Mouse (Mus musculus): ENCODE measurements around the gene Zbtb17.
A peak's percentile ranks its signal among the peaks of the same experiment; 100 is the strongest.

The Zbtb17 gene

DNA sequence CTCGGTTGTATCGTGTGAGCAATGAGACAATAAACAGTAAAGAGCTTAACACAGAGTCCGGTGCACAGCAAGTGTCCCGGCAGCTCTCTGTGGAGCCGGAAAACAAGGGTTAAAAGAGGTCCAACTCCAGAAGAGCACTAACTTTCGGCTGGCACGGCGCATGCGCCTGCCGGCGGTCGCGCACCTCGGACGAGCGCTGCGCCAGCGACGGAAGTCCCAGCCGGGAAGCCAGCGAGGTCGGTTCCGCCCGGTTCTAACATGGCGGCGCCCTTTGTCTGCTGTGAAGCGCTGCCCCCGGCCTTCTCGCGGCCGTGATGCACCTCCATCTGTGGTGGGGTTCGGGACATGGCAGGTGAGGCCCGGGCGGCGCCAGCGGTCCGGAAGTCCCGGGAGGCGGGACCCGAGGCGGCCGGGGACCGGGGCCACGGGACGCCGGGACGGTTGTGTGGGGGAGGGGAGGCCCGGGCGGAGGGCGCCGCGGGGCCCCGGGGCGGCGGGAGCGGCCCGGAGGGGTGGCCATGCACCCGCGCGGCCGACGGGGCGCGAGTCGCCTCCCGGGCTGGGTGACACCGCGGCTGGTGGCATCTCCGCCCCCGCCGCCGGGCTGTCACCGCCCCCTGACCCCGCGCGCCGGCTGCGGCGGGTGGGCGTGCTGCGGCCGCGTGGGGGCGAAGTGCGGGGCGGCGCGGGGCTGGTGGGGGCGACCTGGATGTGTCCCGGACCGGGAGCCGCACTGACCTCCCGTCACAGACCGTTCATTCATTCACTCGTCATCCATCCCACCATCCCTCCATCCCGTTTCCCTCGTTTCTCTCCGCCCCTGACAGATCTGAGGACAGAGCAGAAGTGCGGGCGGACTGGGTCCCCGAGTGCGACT lies at the start of gene Zbtb17:
Zbtb17 (plus strand) TSS at position 204 of the 877 bp plus-strand sequence.
- DNase-seq: peak; percentile 93 to 95

DNA sequence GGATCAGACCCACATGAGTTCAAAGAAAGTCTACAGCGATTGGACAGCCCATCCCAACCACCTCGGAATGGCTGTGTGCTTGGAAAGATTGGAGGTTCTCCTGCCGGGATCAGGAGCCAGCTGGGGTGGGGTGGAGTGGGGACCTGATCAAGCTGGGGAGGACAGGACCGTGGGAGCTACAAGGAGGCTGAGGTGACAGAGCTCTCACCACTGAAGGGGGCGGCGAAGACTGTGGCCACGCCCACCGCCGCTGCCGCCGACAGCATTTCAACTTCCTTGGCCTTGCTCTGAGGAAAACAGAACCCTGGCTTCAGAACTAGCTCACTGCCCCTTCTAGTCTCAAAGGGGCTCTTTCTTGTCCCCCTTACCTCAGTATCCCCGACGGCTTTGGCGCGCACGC lies 49.7 kb upstream of the Zbtb17 start:
- DNase-seq: no peak

DNA sequence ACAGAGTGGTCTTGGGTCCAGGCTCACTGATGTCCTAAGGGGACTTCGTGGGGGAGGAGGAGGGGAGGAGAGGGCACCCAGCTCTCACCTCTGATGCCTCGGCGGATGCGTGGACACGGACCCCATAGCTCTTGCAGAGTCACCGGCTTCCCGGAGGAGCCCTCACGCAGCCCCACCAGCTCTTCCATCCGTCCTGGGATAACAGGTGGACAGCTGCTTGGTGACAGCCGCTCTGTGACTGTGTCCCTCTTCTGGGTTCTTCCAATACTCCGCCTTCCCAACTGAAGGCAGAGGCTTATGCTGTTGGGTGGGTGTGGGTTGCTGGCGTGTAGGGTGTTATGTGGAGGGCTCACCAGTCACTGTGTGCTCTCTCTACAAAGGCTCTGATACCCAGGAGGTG lies 46.6 kb upstream of the Zbtb17 start:
- no peak for DNase-seq

DNA sequence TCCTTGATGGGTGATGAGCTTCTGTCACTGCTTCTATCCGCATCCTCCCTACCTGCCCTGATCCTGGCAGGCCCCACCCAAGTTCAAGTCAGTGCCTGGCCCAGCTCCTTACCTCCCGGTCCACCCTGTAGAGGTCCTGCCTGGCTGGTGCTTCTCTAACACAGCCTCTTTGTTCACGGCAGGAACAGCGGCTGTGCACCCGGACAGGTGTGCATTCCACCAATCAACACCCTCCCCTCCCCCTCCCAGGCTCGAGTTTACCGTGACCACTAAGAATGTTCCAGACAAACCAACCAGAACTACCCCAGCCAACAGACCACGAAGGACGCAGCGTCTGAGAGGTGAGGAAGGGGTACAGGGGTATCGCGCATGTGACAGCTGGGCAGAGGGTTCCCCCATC lies 45.9 kb upstream of the Zbtb17 start, which contains the start of gene Clcnka:
Clcnka (minus strand) TSS at position 180 of the 400 bp plus-strand sequence.
- no peak for DNase-seq

DNA sequence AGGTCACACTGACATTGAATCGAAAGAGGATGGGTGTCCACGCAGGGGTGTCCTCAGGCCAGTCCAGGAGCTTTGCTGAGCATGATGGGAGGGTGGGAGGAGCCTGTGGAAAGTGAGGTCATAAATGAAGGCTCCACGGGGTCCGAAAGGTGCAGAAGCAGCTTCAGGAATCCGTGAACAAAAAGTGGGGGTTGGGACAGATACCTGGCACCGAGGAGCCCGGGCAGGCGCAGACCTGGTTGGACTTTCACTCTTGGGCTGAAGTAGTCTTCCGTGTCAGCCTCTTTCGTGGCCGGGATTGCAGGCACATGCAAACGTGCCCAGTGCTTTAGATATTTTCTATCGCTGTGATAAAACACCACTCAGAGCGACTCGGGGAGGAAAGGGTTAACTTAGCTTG lies 44.3 kb upstream of the Zbtb17 start:
- no peak for DNase-seq

DNA sequence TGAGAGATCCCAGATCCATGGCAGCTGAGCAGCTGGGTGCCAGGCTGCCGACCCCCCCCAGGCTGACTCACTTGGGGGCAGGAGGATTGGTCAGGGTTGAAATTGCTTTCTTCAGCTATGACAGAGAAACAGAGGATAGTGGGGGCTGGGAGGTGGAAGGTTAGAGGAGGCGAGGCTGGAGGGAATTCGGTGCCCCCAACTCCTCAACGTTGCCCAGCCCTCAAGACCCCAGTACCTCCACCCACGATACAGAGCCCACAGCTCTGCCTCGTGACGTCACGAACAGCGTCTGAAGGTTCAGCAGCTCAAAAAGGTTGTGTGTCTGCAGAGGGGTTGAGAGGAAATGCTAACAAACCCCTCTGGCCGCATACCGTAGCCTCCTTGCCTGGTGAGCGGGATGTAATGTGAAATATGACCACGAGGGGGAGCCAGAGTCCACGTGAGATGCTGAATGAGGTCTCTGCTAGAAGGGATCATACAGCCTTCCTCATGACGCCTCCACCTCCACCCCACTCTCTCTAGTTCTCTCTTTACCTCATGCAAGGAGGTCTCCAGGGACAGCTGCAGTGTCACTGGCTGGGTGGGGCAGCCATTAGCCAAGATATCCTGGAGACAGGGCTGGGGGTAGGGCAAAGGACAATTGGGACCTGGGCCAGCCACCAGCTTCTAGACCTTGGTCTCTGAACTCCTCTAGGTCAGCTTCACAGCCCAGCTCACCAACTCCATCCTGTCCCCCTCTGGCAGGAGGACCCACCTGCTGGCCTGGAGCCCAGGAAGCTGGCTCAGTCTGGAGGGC lies 39.7 kb upstream of the Zbtb17 start:
- peak; percentile 81 to 91 for DNase-seq

DNA sequence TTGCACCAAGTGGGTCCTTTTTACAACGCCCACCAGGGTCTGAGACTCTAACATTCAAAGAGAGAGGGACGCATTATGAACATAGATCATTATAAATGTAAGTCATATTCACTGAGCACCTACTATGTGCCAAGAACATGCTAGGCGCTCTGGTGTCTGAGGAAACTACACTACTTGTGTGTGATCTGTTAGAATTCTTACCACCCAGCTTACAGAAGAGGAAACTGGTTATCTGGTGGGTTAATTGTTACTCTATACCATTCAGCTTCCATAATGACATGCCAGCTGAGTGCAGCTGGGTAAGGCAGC lies 39.2 kb upstream of the Zbtb17 start:
- no peak for DNase-seq

DNA sequence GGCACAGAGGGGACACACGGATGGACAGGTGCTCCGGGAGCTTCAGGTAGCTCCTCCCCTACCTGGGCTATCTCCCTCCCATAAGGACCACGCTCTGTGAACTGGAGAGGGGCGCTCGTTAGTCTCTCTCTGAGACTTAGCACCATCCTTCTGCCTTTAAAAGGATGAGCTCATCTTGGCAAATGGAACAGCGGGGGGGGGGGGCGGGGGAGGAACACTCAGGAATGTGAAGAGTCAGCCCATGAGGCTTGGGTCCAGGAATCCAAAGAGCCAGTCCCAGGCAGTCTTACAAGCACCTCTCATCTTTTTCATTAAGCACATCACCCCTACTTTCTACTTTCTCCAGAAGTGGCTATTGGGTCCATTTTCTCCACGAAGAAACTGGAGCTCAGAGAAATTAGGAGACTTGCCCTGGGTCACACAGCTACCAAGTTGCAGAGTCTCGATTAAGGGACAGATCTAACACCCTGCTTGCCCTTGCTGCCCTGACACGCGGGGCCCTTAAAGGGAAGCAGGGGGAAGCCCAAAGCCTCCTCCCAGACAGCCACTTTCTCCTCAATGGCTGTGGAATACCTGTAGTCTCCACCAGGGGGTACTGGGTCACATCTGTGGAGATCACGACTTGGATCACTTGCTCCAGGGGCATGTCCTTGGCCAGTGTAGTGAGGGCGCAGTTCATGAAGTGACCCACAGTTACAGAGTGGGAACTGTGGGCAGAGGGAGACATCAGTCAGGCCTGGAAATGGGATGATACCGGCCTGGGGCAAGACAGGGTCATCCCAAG lies 37.7 kb upstream of the Zbtb17 start:
- peak; percentile 47 to 74 for DNase-seq

DNA sequence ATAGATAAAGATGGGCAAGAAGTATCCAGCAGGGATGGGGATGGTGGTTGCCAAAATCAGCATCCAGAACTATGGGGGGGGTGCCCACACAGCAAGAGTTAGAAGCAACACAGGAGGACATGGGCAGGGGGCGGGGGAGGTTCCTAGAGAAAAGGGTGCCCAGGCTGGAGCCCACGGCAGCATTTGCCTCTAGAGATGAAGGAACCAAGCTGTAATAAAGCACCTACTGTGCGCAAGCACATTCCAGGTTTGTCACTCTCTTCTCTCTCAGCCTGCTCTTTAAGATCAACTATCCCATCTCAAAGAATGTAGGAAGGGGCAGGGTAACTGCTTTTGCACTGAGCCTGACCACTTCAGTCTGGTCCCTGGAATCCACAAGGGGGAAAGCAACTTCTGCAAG lies 35.9 kb upstream of the Zbtb17 start:
- no peak for DNase-seq

DNA sequence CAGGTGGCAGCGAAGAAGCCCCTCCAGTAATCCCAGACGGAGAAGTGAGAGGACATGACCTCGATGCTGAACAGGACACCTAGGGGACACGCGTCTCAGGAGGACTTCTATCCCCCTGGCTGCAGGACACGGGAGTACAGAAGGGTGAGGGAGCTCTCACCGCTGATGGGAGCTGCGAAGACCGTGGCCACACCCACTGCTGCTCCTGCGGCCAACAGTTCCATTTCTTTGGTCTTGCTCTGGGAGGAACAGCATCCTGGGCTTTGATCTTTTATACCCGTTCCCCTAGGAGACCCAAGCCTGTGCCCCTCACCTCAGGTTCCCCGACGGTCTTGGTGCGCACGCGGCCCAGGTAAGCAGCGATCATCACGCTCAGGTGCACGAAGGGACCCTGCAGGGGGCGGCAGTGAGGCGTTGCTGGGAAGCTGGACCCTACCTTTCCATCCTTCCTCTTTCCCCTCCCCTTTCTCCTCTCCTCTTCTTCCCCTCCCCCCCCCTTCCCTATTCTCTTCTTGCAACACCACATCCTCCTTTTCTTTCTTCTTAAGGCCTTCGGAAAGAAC lies 32.9 kb upstream of the Zbtb17 start:
- no peak for DNase-seq

DNA sequence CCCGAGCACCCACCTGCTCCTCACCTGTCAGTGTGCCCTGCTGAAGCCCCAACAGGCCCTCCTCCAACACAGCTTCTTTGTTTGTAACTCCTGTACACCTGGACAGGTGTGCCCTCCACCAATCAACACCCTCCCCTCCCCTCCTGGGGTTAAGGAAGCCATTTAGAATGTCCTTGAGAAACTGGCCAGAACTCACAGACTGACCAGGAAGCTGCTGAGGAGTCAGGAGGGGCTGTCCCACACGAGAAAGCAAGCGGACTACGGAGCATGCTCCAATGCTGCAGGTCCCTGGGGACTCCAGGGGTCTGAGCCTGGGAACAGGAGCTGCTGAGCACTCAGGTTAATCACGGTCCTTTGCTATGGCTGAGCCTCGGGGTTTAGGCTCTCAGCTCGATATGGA lies 28.5 kb upstream of the Zbtb17 start, which contains the start of gene Clcnkb:
Clcnkb (minus strand) TSS at position 91 of the 400 bp plus-strand sequence.
- no peak for DNase-seq

DNA sequence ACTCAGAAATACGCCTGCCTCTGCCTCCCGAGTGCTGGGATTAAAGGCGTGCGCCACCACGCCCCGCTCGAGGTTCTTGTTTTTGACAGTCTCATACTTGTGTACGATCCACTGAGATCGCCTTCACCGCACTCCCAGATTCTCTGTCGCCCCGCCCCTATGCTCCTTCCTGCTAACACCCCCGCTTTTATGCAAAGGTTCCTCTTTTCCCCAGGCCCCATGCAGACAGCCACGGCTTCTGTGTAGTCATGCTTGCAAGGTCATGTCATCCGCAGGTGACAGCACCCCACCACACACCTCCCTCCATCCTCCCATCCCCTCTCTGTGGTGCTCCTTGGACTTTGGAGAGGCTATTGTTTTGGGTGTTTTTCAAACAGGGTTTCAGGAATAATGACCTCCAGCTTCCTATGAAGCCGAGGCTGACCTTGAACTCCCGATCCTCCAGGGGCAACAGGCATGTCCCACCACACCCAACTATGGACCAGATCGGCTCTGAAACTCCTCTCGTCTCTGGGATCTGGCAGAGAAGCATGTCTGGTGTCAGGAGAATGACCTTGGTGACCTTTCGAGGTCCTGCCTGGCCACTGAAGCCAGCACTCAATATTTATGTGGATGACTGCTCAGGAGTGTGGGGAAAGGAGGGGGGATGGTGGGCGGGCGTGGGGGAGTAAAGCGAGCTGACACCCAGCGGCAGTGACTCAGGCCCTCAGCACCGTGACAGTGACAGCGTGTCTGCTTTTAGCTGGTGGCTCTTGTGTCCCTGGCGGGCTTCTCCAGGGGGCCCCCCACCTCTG lies 24.9 kb upstream of the Zbtb17 start:
- DNase-seq: peak in 1 of 2 experiments; percentile 37

DNA sequence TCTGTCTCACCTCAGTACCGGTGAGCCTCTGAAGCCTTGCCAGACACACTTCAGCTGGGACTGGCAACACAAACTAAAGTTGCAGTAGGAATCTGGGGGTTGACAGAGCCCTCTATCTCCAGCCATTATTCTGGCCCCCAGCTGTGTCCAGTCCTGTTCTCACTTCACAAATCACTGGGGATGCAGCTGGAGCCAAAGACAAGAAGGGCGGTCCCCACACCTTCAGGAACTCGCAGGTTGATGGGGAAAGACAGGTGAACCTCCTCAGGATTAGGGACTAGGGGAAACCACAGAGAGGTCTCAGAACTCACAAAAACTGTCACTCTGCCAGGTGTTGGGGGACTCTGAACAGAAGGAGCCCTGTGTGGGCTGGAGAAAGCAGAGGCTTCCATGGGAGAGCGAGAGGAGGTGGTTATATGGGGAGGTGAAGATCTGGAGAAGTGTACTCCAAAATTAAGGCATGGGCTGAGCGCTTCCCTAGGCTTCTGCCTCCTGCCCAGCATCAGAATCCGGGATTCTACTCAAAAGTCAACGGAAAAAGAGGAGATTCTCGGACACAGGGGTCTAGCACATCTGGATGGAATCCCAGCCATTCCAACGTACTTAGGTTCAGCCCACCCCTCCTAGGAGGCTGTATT lies 24.1 kb upstream of the Zbtb17 start, which contains the start of gene Hspb7:
Hspb7 (plus strand) TSS at position 588 of the 638 bp plus-strand sequence.
- no peak for DNase-seq

DNA sequence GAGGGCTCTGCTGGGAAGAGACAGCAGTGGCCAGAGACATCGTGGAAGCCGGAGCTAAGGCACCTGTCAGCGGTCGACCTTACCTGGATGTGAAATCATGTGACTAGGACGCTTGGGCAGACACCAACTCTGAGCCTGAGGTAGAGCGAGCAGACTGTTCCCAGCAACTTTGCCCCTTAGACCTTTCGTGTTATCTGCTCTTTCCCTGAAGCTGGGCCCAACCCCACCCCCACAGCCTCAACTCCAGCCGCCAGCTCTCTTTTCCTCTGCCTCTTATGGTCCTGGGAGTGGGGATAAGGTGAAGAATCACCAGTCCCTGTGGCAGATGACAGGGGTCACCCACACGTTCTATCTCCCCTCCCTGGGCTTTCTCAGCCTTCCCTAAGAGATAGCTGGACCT lies 23.6 kb upstream of the Zbtb17 start:
- no peak for DNase-seq

DNA sequence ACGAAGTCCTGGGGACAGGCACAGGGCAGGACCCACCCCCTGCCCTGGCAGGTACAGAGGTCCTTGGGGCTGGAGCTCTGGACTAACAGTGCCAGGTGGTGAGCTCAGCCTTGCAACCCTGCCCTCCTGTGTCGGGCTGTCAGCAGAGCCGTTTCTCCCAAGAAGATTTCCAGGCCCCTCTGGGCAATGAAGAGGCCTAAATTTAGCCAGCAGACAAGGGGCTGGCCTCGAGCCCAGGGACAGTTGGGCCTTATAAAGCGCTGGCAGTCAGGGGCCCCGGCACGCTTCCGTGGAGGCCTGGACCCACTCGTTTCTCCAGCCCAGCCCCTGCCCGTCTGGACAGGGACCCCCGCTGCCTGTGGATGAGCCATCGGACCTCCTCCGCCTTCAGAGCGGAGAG lies 23.0 kb upstream of the Zbtb17 start:
- DNase-seq: peak; percentile 59 to 80

DNA sequence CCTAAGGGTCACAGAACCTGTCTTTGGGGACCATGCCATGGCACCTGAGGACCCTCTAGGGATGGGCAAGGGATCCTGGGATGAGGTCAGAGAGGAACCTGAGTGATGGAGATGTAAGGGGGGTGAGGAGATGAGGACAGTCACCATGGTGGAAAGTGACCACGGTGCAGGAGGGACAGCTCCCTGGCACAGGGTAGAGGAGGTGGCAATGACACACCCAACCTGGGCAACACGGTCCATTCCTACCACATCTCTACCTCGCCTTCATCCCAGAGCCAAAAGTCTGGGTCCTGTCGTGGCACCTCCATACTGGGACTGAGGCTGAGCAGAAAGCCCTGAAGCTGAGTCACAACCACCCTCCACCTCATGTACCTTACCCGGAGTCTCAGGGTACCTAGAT lies 21.6 kb upstream of the Zbtb17 start:
- DNase-seq: no peak

DNA sequence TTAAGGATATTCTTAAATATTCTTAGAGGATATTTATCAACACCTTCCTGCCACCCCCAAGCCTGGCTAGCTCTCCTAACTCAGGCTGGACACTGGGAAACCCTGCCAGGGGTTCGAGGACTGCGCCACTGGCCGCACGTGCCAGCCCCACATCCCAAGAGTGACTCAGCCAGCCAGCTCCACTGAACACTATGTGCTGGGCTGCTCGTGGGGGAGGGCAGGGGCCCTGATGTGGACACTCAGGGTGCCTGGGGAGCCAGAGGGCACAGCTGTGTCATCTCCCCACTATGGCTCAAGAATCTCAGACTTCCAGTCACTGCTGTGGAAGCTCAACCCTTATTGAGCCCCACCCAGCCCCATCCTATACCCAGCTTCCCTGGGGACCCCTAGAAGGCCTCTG lies 21.2 kb upstream of the Zbtb17 start:
- DNase-seq: peak in 1 of 2 experiments; percentile 20

DNA sequence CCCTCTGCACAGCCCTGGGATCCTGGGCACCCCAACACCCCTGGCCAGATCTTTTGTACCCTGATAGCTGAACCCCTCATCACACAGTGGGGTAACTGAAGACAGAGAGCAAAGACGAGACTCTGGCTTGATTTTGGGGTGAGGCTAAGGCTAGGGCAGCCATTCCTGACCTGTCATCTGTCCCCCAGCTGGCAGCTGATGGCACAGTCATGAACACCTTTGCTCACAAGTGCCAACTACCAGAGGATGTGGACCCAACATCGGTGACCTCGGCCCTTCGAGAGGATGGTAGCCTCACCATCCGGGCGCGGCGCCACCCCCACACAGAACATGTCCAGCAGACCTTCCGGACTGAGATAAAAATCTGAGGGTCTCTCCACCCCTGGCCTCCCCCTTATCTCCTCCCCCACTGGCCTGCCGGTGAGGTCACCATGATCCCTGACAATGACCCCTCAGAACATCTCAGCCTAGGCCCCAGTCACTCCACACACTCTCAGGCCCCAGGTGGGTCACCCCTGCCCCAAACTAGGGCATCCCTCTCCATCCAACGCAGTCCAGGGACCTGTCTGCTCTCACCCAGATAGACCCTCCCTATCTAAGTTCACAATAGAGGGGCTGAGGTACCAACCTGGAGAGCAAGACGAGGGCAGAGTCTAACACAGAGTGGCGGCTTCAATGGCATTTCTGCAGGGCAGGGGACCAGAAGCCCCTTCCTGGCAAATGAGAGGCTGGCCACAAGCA lies 20.6 kb upstream of the Zbtb17 start:
- DNase-seq: no peak

DNA sequence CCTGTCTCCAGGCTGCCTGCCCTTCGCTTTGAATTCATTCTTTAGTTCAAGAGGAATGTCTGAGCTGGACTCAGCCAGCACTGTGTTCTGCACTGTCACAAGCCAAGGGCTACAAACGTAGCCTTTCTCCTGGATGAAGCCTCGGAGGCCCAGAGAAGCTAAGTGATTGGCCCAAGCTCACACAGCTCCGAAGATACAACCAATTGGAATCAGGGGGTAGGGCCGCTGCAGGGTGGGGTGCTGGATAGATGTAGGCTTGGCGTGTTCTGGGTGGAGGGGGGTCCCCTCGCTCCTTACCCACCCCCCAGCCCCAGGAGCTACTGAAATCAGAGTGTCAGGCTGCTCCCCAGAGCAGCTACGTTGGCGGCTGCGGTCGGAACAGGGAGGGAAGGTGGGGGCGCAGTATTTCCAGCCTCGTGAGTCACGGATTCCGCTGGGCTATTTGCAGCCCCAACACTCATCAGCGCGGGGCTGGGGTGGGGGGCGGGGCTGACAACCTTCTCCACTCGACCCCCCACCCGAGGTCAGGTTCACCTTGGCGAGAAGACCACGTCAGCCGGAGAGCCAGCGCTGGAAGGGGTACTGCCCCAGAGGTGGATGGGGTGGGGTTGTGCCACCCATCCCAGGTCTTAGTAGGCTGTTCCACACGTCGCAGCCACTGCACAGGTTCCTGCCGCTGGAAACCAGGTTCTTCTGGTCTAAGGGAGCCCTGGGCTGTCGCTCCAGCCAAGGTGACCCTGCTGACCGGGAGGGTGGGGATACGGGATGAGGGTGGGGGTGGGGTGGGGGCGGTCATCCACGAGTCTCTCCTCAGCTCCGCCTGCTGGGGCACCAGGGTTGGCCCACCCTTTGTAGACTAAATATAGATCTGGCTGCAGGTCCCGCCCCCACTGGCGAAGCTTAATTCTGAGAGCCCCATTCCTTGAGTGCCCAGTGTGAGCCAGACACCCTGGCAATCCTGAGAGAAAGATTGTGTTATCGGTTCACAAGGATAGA lies 18.7 kb upstream of the Zbtb17 start:
- DNase-seq: peak; percentile 41 to 61
